Mouse (Mus musculus): ENCODE results near the gene Cpsf7.
"Not testable (repeated sequence)": the region's sequence is repeated elsewhere in the genome, so short reads cannot be mapped to it uniquely, and the experiment has no call there.

Cpsf7 gene

DNA sequence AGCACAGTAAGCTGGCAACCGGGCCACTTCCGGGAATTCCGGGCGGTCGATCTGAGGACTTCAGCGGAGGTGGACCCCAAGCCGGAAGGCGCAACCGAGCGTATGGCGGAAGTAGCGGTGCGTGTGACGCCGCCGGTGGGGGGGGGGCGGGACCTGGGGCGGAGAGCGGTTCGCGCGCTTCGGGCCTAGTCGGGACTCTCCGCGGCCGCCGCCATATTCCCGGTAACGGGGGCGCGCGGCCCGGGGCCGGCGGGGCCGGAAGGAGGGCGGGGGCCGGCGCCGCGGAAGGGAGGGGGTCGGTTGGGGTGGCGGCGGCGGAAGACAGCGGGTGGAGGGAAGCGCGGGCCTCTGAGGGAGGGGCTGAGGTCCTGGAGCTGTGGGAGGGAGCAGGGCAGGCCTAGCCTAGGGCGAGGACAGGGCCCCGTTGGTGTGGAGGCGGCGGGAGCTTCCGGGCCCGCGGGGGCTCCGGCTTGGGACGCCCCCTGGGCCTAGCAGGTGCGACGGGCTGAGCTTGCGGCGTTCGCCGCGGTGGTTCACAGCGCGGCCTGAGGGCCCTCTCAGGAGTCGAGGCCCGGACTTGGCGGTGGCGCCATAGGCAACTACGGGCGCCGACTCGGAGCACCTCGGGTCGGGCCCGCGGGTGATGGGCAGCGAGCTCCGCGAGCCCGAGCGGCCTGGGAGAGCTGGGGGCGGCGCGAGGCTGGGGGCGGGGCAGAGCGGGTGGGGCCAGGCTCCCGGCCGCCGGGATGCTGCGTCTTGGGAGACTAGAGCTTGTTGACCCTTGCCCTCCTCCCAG lies at the start of gene Cpsf7:
Cpsf7 (plus strand) TSS at position 161 of the 796 bp plus-strand sequence.
- peak; percentile 95 for DNase-seq (ENCODE audit: low read depth, low spot score)

DNA sequence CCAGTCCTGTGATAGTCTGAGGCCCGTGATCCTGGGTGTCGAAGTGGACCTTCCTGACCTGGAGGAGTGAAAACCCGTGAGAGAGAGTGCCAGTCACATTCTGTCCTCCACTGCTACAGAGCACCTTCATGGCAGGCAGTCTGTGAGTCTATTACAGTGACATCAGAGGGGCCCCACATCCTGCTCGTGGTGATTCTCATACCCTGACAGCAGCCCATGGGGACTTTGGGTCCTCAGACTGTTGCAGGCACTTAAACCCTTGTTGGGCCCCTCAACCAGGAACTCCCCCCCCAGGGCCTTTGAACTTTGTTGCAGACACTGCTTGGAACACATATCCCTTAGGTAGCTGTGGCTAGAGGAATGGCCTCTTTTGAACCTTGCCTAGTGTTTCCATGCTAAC lies 45.5 kb upstream of the Cpsf7 start:
- no peak for DNase-seq (ENCODE audit: low read depth, low spot score)

DNA sequence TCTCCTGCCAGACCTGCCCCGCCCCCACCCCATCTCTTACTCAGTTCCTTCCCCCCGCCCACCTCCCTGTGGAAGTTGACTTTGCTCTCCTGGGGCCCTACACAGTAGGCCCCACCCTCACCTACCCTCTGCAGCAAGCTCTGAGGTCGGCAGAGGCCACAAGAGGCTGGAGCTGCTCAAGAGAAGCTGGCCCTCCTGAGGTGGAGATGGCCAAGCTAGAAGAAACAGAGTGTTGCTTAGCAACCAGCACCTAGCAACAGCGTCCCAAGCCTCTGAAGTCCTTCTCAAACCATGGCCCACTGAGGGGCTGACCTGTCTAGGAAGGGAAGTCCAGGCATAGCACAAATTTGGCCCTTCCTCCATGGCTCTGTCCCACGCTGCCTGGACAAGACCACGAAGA lies 42.4 kb upstream of the Cpsf7 start, which contains the start of gene Ppp1r32:
Ppp1r32 (minus strand) TSS at position 226 of the 400 bp plus-strand sequence.
- no peak for DNase-seq (ENCODE audit: low read depth, low spot score)

DNA sequence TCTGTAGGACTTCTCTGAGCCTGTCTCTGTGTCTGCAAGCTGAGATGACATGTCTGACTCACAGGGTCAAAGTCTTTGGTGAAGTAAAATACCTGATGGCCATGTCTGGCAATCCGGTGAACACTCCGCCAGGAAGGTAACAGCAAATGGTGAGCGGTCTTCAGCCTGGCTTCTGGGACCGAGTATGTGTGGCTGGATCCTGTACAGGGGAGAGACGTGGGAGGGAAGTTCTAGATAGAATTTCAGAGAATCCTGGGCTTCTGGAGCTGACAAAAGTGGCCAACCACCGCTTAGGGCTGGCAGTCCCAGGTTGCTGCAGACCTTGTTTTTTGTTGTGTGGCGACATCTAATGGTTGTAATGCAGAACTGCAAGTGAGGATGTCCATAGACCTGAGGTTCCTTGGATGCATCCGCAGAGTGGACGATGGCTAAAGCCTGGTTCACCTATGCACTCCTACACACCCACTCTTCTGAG lies 38.8 kb upstream of the Cpsf7 start:
- peak; percentile 87 for DNase-seq (ENCODE audit: low read depth, low spot score)

DNA sequence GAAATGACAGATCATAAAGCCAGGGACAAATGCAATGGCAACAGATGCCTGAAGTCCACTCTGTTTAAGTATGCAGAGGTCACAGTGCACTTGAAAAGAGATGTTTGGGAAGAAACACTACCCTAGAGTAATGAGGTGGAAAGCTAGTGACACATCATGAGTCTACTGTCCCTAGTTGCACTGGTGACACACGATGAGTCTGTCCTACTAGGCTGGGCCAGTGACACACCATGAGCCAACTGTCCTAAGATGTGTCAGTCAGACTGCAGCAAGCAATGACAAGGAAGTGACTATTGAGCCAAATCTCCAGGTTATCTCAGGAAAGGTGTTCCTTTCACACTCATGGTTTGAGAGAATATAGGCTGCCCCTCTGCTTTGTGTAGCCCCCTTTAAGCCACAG lies 29.4 kb upstream of the Cpsf7 start:
- peak; percentile 21 for DNase-seq (ENCODE audit: low read depth, low spot score)

DNA sequence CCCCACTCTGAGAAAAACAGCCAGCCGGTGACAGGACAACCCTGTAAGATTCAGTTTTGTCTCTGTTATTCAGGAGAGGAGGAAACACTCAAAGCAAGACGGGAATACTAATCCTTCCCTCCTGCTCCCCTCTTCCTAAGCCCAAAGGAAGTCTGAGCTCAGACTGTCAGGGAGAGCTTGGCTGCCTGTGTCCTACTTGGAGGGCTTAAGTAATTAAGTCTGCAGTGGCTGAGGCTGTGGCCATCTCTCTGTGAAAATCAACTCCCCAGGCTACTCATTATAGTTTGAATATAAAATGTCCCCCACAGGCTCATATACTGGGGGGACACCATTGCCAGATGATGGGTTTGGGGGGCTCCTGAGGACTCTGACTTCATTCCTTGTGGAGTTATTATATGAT lies 28.1 kb upstream of the Cpsf7 start:
- DNase-seq (ENCODE audit: low read depth, low spot score), result no peak

DNA sequence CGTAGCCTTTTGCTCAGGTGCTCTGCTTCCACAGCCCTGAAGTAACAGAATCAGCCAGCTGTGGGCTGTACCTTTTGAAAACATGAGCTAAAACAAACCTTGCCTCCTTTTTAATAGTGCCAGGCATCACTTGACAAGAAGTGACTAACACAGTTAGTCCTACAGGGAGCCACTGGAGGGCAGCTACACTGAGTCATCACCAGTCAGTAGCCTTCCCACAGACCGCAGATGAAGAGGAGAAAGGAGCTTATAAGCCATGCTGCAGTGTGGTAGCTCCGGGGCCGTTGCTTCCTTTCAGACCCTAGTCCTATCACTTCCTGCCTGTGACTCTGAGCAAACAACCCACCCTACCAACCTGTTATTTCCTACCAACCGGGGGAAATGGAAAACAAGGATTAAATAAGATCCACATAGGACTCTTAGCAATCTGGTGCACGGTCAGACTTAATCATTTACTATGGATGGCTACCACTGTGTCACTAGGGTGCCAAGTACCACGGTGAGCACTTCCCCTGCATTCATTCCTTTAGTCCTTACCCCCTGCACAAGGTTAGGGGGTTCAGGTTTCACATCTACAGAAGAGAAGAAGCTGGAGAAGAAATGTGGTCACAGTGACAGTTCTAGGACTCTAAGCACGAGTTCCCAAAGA lies 27.4 kb upstream of the Cpsf7 start:
- peak; percentile 95 for DNase-seq (ENCODE audit: low read depth, low spot score)

DNA sequence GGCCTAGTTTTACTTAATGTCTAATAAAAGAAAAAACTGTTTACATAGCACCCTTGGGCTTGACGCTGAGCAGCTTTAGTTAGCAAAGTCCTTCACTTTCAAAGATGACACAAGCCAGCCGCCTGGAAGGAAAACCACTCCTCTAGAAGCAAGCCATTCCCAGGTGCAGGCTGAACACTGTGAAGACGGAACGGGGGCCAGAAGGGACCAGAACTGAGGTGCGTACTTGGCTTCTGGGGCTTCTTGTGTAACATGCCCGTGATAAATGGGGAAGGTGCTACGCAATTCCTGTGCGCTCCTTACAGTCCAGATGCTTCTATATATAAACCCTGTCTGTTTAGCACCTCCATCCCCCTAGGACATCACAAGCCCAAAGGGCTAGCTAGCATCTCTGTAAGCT lies 24.5 kb upstream of the Cpsf7 start:
- no peak for DNase-seq (ENCODE audit: low read depth, low spot score)

DNA sequence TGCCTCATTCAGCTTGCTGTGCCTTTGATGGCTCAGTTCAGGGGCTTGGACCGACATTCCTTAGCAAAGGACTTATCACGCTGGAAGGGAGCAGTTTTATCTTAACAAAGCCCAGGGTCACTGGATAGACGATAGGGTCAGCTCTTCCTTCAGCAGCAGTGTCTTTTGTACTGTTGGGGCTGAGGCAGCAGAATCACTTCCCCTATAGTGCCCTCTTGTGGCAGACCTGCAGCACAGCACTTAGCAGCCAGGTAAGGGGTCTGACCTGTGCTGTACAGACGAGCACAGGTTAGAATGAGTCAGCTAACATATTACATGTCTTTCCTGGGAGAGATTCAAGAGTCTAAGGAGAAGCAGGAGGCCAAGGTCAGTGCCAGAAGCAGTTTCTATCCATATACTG lies 22.5 kb upstream of the Cpsf7 start:
- DNase-seq (ENCODE audit: low read depth, low spot score), result peak; percentile 69

DNA sequence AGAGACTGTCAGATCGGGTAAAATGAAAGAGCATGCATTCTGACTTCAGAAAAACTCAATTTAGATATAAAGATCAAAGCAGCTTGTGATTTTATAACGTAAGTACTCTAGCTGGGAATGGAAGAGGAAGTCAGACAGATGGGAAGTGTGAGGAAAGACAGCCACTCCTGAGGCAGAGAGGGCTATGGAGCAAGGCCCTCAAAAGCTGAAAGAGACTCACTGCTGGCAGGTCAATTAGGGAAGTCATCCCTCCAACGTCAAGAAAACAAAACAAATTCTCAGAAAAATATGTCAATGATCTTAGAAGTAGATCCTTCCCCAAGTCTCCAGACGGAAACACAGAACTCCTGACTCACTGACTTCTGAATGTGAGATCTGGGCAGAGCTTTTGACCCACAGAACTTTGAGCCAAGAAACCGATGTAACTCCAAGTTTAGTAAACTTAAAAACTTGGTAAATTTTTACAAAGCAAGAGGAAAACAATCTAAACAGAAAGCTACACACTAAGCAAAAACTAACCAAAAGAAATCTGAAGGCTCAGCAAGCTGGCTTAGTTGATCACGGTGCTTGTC lies 14.2 kb upstream of the Cpsf7 start:
- DNase-seq (ENCODE audit: low read depth, low spot score), result no peak

DNA sequence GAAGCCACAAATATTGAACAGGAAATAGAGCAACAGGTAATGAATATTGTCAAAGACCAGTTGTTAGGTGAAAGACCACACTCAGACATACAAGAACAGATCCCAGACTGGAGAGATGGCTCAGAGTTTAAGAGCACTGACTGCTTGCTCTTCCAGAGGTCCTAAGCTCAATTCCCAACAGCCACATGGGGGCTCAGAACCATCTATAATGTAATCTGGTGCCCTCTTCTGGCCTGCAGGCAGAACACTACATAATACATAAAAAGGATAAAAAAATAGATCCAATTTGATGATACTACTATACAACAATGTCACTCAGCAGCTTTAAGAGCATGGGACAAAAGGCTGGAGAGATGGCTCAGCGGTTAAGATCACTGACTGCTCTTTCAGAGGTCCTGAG lies 4.7 kb upstream of the Cpsf7 start:
- DNase-seq (ENCODE audit: low read depth, low spot score), result peak; percentile 77

DNA sequence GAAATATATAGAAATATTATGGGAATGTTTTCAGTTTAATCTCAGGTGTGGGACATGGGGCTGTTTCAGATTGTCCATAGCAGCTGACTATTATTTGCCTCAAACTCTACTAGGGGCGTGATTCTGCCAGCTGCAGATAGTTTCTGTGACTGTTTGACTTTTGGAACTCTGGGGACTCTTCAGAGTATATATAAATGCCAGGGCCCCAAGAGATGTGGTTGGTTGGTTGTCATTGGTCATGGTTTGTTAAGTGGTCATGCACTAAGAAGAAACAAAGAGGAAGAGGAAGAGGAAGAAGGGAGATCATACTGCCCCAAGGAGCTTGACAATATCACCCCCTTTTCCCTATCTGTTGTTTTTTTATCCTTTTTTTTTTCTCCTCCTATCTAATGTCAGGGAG lies 3.1 kb upstream of the Cpsf7 start:
- DNase-seq (ENCODE audit: low read depth, low spot score), result no peak

DNA sequence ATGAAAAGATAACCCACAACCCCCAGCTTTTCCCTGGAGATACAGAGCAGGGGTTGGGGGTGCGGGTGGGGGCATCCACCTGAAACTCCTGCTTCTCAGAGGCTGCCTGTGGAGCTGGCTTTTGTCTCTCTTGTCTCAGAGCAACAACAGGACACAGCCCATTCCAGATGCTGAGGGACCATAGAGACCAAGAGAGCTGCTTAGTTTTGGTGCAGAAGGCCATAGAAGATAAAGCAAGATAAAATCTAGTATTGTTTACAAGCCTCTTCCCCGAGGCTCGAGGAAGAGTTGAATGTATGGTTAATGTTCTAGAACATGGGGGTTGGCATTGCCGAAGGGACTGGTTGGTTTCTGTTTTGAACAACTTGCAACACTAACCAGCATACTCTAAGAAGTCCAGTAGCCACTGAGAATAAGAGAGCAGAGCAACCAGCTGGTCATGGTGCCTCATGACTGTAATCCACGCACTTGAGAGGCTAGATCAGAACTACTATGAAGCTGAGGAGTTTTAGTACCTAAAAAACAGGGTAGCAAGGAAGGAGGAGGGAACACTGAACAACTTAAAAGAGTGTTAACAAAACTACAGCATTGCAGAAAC lies 1.5 kb upstream of the Cpsf7 start:
- no peak for DNase-seq (ENCODE audit: low read depth, low spot score)

DNA sequence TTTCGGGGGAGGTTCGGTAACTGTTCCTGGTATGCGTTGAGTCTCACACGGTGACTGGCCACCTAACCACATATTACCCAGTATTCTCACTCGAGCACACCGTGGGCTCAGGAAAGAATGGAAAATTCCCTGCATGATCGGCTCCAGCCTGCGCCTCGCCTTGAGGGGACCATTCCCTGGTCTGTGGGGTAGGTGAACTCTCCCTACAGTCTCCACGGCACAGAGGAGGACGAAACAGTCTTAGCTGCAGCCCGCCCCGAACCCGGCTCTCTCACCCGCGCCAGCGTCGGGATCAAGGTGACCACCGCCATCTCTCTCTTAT lies 321 bp upstream of the Cpsf7 start:
- no peak for DNase-seq (ENCODE audit: low read depth, low spot score)

DNA sequence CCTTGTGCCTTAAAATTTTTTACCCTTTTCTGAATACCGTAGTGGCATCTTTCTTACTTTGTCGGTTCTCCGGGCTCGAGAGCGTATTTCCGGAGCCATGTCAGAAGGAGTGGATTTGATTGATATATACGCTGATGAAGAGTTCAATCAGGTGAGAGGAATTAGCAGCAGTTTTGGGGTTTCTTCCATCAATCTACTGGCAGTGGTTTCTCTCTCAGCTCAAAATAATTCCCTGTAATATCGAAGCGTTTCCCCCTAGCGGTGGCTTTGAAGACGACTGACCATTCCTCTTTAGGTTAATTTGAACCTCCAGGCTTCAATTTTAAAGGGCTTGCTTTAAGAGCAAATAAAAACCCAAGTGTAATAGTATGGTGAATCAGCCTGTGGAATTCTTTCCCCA lies 844 bp downstream of the Cpsf7 start, which contains the start of gene Sdhaf2:
Sdhaf2 (minus strand) TSS at position 233 of the 400 bp plus-strand sequence.
- peak; percentile 89 for DNase-seq (ENCODE audit: low read depth, low spot score)

DNA sequence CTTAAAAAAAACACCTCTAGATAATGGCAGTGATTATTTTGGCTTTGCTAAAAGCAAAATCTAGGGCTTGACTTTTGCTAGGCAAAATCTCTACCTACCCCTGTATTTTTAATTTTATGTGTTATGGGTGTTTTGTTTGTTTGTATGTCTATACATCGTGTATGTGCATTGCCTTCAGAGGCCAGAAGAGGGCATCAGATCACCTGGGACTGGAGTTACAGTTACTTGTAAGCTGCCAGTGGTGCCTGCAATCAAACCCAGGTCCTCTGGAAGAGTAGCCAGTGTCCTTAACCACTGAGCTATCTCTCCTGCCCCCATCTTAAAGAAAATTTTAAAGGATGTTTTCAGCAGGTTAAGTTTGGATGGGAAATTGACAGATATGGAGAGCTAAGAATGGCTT lies 5.0 kb downstream of the Cpsf7 start:
- DNase-seq (ENCODE audit: low read depth, low spot score), result peak; percentile 40

DNA sequence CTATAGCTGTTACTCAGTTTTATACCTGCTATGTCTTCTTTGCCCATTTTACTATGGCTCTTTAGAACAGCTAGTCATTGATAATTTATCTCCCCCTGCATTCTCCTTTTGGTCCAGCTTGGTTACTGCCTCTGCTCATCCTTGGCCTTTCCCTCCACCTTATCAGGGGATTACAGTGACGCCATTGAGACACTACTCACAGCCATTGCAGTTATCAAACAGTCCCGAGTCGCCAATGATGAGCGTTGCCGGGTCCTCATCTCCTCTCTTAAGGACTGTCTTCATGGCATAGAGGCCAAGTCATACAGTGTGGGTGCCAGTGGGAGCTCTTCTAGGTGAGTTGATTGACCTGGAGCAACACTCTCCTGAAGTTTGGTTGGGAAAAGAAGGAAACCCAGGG lies 14.4 kb downstream of the Cpsf7 start:
- DNase-seq (ENCODE audit: low read depth, low spot score), result no peak

DNA sequence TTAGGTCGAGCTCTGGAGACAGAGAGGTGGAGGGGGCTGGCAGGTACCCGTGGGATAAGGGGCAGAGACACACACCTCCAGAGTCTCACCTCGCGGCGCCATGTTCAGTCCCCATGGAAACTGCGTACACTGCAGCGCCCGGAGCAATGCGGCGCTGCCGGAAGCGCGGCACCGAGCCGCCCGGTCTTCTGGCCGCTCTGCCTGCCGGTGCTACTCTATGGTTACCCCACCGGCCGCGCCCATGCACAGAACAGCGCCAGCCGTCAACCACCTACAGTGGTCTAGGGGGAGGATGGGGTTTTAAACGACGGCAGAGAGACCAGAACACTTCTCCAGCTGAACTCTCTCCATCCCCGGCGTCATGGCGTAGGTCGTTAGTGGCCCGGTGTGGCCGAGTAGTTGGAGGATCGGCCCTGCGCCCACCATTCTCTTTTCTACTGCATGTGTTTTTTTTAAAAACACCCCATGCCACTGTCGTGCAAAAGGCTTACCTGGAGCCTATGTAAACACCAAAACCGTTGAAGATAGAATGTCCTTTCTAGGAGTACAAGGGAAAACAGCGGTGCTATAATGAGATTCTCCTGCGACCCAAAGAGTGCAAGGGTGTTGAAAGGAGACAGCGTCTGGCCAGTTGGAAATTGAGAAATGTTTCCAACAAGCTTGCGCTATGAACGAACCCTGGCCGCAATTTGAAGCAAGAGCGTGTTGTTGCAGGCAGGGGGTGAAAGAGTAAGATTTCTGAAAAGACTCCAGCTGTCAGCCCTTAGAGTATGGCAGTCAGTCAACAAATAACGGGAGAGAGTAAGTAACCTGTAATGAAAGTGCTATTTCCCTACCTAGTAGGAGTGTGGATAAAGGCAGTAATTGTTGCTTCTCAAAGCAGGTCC lies 30.8 kb downstream of the Cpsf7 start, which contains the start of gene Tmem216:
Tmem216 (minus strand) TSS at position 615 of the 887 bp plus-strand sequence.
- peak; percentile 78 for DNase-seq (ENCODE audit: low read depth, low spot score)

DNA sequence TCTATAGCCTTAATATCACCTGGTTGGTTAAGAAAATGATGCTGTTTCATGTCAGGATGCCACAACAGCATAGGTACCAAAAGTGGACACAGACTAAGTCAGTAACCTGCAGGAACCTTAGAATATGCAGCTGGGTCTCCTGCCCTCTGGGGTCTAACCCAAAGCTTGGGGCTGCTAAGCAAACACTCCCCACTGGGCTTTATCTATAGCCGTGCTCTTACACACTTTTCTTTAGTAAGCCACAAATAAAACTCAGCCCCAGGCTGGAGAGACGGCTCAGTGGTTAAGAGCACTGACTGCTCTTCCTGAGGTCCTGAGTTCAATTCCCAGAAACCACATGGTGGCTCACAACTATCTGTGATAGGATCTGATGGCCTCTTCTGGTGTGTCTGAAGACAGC lies 31.9 kb downstream of the Cpsf7 start:
- DNase-seq (ENCODE audit: low read depth, low spot score), result no peak

DNA sequence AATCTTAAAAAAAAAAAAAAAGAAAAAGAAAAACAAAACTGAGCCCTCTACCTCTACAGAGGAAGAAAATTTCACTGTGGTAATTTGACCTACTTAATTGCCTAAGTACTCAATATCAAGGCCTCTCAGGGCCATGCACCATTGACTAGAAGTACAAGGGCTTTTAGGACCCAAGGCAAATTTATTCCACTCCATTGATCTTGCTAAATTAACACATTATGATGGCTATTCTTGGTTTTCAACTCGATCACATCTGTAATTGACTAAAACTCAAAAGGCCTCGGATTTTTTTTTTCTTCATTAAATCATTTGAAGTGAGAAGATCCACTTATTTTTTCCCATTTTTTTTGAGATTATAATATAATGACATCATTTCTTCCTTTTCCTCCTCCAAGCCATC lies 32.4 kb downstream of the Cpsf7 start:
- DNase-seq (ENCODE audit: low read depth, low spot score), result no peak

DNA sequence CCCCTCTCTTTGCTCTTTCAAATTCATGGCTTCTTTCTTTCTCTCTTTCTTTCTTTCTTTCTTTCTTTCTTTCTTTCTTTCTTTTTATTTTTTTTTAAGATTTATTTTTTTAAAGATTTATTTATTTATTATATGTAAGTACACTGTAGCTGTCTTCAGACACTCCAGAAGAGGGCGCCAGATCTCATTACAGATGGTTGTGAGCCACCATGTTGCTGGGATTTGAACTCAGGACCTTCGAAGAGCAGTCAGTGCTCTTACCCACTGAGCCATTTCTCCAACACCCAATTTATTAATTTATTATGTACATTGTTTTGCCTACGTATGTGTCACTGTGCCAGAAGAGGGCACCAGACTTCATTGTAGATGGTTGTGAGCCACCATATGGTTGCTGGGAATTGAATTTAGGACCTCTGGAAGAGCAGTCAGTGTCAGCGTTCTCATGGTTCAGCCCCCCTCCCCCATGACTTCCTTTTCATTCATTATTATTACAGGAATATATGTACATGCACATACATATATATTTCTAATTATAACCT lies 32.8 kb downstream of the Cpsf7 start:
- not testable (repeated sequence) for DNase-seq (ENCODE audit: low read depth, low spot score)

Data from 3T3-L1 (cell line).